In the genomic region with DNA sequence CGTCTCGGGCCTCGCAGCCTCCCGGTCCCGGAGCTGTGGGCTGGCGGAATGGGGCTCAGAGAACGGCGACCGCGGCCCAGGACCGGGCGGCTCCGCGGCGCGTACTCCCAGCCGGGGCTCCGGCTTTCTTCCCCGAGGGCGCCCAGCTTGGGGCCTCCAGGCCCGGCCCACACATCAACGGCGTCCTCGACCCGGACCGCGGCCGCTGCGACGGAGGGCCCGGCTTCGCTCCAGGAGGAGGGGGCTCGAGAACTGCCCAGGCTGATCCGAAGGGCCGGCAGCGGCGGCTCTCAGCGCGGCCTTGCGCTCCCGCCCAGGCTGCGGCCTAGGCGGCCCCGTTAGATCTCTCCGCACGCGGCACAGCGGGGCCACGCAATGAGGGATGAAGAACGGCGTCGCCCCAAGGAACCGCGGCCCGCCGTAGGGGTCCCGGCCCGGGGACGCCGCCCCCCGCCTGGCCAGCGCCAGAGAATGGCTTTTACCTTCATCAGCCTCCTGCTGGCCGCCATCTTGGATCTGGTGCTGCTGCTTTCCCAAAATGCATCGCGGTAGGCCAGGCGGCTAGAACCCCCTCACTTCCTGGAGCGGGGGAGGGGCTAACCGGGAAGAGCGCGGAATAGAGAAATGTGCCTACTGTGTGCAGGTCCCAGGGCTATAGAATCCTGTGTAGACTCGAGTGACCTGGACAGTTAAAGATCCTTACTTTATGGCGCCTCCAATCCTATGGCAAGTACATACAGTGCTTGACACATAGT, we compare ENCODE assay signal across 8 mouse cellular contexts. TPM values are rescaled to one million over a fixed set of nuclear protein-coding genes. Genes with fewer than 3 reads are reported as not detected.
DNase-seq lines count a peak whose midpoint lies in the region; ATAC-seq and TF ChIP-seq lines count a peak whose summit lies in the region.

No protein-coding gene starts in this region.

- H3K27ac ChIP-seq in forebrain, embryonic 14.5 days (ENCODE audit: low read depth, low read length), result peak overlapping the region; percentile 78
- peak overlapping the region; percentile 82 for H3K27ac ChIP-seq in liver, postnatal 0 days (ENCODE audit: low read depth)
- H3K27ac ChIP-seq in neural tube, embryonic 14.5 days (ENCODE audit: low read depth, low read length), result peak overlapping the region; percentile 82
- H3K27ac ChIP-seq in testis, adult 2 months (ENCODE audit: control insufficient read depth, insufficient read depth, low read depth, low read length), result peak overlapping the region; percentile 85

- H3K9ac ChIP-seq in forebrain, embryonic 14.5 days (ENCODE audit: low read length), result peak overlapping the region; percentile 99
- H3K9ac ChIP-seq in liver, postnatal 0 days (replicated peaks), result peak overlapping the region; percentile 95
- H3K9ac ChIP-seq in neural tube, embryonic 14.5 days (replicated peaks; ENCODE audit: low read depth, low read length), result peak overlapping the region; percentile 98

- no peaks in the 10 kb centered on the region for H3K9me3 ChIP-seq in forebrain, embryonic 14.5 days (replicated peaks; ENCODE audit: control insufficient read depth, low read length)
- H3K9me3 ChIP-seq in liver, postnatal 0 days (ENCODE audit: low read length), result no peaks in the 10 kb centered on the region
- no peaks in the 10 kb centered on the region for H3K9me3 ChIP-seq in neural tube, embryonic 14.5 days (ENCODE audit: control insufficient read depth, low read length)

- H3K36me3 ChIP-seq in forebrain, embryonic 14.5 days (ENCODE audit: control insufficient read depth, insufficient read depth, low read length), result no peaks in the 10 kb centered on the region
- H3K36me3 ChIP-seq in liver, postnatal 0 days (replicated peaks; ENCODE audit: insufficient read depth, low read length), result 0 out of 2 replicates have a peak, but pooled peaks cover 3% of the 10 kb centered on the region
- no peaks in the 10 kb centered on the region for H3K36me3 ChIP-seq in neural tube, embryonic 14.5 days (ENCODE audit: control insufficient read depth, insufficient read depth, low read length)
- H3K36me3 ChIP-seq in testis, adult 2 months (ENCODE audit: control insufficient read depth, insufficient read depth, low read length), result no peaks in the 10 kb centered on the region

- no peak for TF ChIP-seq CTCF in liver, postnatal 0 days (IDR thresholded peaks at IDR 0.05; ENCODE audit: low read depth)
- no peak for TF ChIP-seq CTCF in testis, adult 2 months (IDR thresholded peaks at IDR 0.05; ENCODE audit: control insufficient read depth, insufficient read depth, insufficient replicate concordance, low read depth, low read length)

- peak overlapping the region; percentile 100 for H3K4me3 ChIP-seq in forebrain, embryonic 14.5 days (ENCODE audit: low read depth, low read length)
- peak overlapping the region; percentile 86 for H3K4me3 ChIP-seq in liver, postnatal 0 days (ENCODE audit: low read depth, low read length)
- H3K4me3 ChIP-seq in neural tube, embryonic 14.5 days (ENCODE audit: low read depth, low read length), result peak overlapping the region; percentile 97
- peak overlapping the region; percentile 86 for H3K4me3 ChIP-seq in testis, adult 2 months (ENCODE audit: control insufficient read depth, low read depth, low read length)

- TF ChIP-seq POLR2A in testis, adult 2 months (IDR thresholded peaks at IDR 0.05; ENCODE audit: control insufficient read depth, low read depth, low read length), result peak; percentile 81

- TF ChIP-seq EP300 in liver, postnatal 0 days (IDR thresholded peaks at IDR 0.05; ENCODE audit: low read depth), result no peak

- peak; percentile 91 for DNase-seq in ES-CJ7 (ENCODE audit: low read depth, low spot score)
- peak; percentile 77 for DNase-seq in cerebellum, adult 11 months
- peak; percentile 93 for DNase-seq in forebrain, embryonic 14.5 days (ENCODE audit: low spot score)
- DNase-seq in heart, postnatal 14 days, result peak; percentile 80 to 84
- DNase-seq in layer of hippocampus, adult 11-12 months (ENCODE audit: low spot score), result peak; percentile 83
- DNase-seq in liver, postnatal 0 days, result peak; percentile 87

- under 1% methylated on average over 65 of the region's 72 CpGs for WGBS in forebrain, embryonic 14.5 days
- WGBS in liver, postnatal 0 days (ENCODE audit: insufficient replicate concordance), result 2% methylated on average over 65 of the region's 72 CpGs
- WGBS in neural tube, embryonic 14.5 days, result 0% methylated on average over 64 of the region's 72 CpGs

- intact Hi-C loops in heart, postnatal 14 days (cut with DNase I), result no loop called here

- ATAC-seq in forebrain, embryonic 14.5 days, result peak; percentile 92
- ATAC-seq in liver, postnatal 0 days, result peak; percentile 89
- ATAC-seq in neural tube, embryonic 14.5 days (ENCODE audit: low read depth), result peak; percentile 86

- peak overlapping the region; percentile 88 for H3K4me2 ChIP-seq in forebrain, embryonic 14.5 days (ENCODE audit: low read length)
- H3K4me2 ChIP-seq in liver, postnatal 0 days (ENCODE audit: low read depth, low read length), result peak overlapping the region; percentile 75
- peak overlapping the region; percentile 67 for H3K4me2 ChIP-seq in neural tube, embryonic 14.5 days (ENCODE audit: low read depth, low read length)

- H3K4me1 ChIP-seq in forebrain, embryonic 14.5 days (ENCODE audit: control insufficient read depth, insufficient read depth, low read length), result peaks cover 14% of the 10 kb centered on the region
- H3K4me1 ChIP-seq in liver, postnatal 0 days (ENCODE audit: insufficient read depth), result peaks cover 17% of the 10 kb centered on the region
- peaks cover 11% of the 10 kb centered on the region for H3K4me1 ChIP-seq in neural tube, embryonic 14.5 days (ENCODE audit: control insufficient read depth, insufficient read depth, low read length)
- H3K4me1 ChIP-seq in testis, adult 2 months (ENCODE audit: control insufficient read depth, insufficient read depth, low read length), result peaks cover 3% of the 10 kb centered on the region

- no peaks in the 10 kb centered on the region for H3K27me3 ChIP-seq in forebrain, embryonic 14.5 days (replicated peaks; ENCODE audit: control insufficient read depth, insufficient read depth, low read length)
- no peaks in the 10 kb centered on the region for H3K27me3 ChIP-seq in liver, postnatal 0 days (ENCODE audit: insufficient read depth, low read length)
- H3K27me3 ChIP-seq in neural tube, embryonic 14.5 days (ENCODE audit: control insufficient read depth, insufficient read depth, low read length), result no peaks in the 10 kb centered on the region
- H3K27me3 ChIP-seq in testis, adult 2 months (ENCODE audit: control insufficient read depth, insufficient read depth, low read length), result no peaks in the 10 kb centered on the region

RNA-seq across cellular contexts. Expression of a gene that starts 1.3 kb away (rescaled TPM):
- 317 and 319 TPM in 2 replicates for polyA plus RNA-seq in forebrain, embryonic 14.5 days (2014; fragmentation: Nextera tagmentation; extraction: Ambion mirVana)
- total RNA-seq in heart, postnatal 14 days (2021), result 100 to 1,000 TPM; 114 to 118 TPM
- polyA plus RNA-seq in liver, postnatal 0 days (2015; fragmentation: Nextera tagmentation; extraction: Ambion mirVana), result 147 and 149 TPM in 2 replicates
- polyA plus RNA-seq in neural tube, embryonic 14.5 days (2014; fragmentation: Nextera tagmentation; extraction: Ambion mirVana), result 280 and 285 TPM in 2 replicates
- 65.9 and 80.1 TPM in 2 replicates for polyA plus RNA-seq in testis, adult 2 months (2012; rRNA removed)

RNA-seq across cellular contexts. Expression of a gene that starts 7.3 kb away (rescaled TPM):
- 1.1 and 1.2 TPM in 2 replicates for polyA plus RNA-seq in forebrain, embryonic 14.5 days (2014; fragmentation: Nextera tagmentation; extraction: Ambion mirVana)
- under 1 TPM; 0.05 to 0.07 TPM for total RNA-seq in heart, postnatal 14 days (2021)
- 0.02 TPM in 1 of 2 replicates, not detected in the other for polyA plus RNA-seq in liver, postnatal 0 days (2015; fragmentation: Nextera tagmentation; extraction: Ambion mirVana)
- polyA plus RNA-seq in neural tube, embryonic 14.5 days (2014; fragmentation: Nextera tagmentation; extraction: Ambion mirVana), result 2.2 and 2.7 TPM in 2 replicates
- 159 and 181 TPM in 2 replicates for polyA plus RNA-seq in testis, adult 2 months (2012; rRNA removed)

RNA-seq across cellular contexts. Expression of a gene that starts 32.2 kb away (rescaled TPM):
- 2.9 and 4.2 TPM in 2 replicates for polyA plus RNA-seq in forebrain, embryonic 14.5 days (2014; fragmentation: Nextera tagmentation; extraction: Ambion mirVana)
- 1 to 10 TPM; 1.8 to 2.1 TPM for total RNA-seq in heart, postnatal 14 days (2021)
- 1.4 and 1.6 TPM in 2 replicates for polyA plus RNA-seq in liver, postnatal 0 days (2015; fragmentation: Nextera tagmentation; extraction: Ambion mirVana)
- polyA plus RNA-seq in neural tube, embryonic 14.5 days (2014; fragmentation: Nextera tagmentation; extraction: Ambion mirVana), result 4.8 and 6.7 TPM in 2 replicates
- 3.8 and 4.1 TPM in 2 replicates for polyA plus RNA-seq in testis, adult 2 months (2012; rRNA removed)

RNA-seq across cellular contexts. Expression of a gene that starts 54.1 kb away (rescaled TPM):
- 0.66 and 1.4 TPM in 2 replicates for polyA plus RNA-seq in forebrain, embryonic 14.5 days (2014; fragmentation: Nextera tagmentation; extraction: Ambion mirVana)
- under 1 TPM in 1 of 2 experiments, not detected in 1; 0.31 TPM for total RNA-seq in heart, postnatal 14 days (2021)
- 0.12 and 0.13 TPM in 2 replicates for polyA plus RNA-seq in liver, postnatal 0 days (2015; fragmentation: Nextera tagmentation; extraction: Ambion mirVana)
- 3.3 TPM in 2 replicates for polyA plus RNA-seq in neural tube, embryonic 14.5 days (2014; fragmentation: Nextera tagmentation; extraction: Ambion mirVana)
- polyA plus RNA-seq in testis, adult 2 months (2012; rRNA removed), result 276 and 291 TPM in 2 replicates

RNA-seq across cellular contexts. Expression of a gene that starts 56.7 kb away (rescaled TPM):
- polyA plus RNA-seq in forebrain, embryonic 14.5 days (2014; fragmentation: Nextera tagmentation; extraction: Ambion mirVana), result 25.1 and 28.7 TPM in 2 replicates
- 1 to 10 TPM; 1.3 TPM for total RNA-seq in heart, postnatal 14 days (2021)
- 2.3 and 3.4 TPM in 2 replicates for polyA plus RNA-seq in liver, postnatal 0 days (2015; fragmentation: Nextera tagmentation; extraction: Ambion mirVana)
- 44.1 and 51.3 TPM in 2 replicates for polyA plus RNA-seq in neural tube, embryonic 14.5 days (2014; fragmentation: Nextera tagmentation; extraction: Ambion mirVana)
- 51.5 and 58.7 TPM in 2 replicates for polyA plus RNA-seq in testis, adult 2 months (2012; rRNA removed)

Comparison
In these comparisons a context has a peak if more than half of its experiments do, and no peak if none do; other contexts are left out.
1. Peak in every context shown above with its lines: DNase-seq, ATAC-seq, H3K4me3 ChIP-seq and H3K27ac ChIP-seq.
2. RNA of a gene that starts 7.3 kb away (polyA plus RNA-seq): 159 to 181 TPM in testis, adult 2 months; 2.2 to 2.7 TPM in neural tube, embryonic 14.5 days, 1.1 to 1.2 TPM in forebrain, embryonic 14.5 days and 0.02 TPM in liver, postnatal 0 days; every median in the first group is over 10 times any median in the second.